Comparison of ENCODE assay signal across 12 mouse cellular contexts in the genomic region with DNA sequence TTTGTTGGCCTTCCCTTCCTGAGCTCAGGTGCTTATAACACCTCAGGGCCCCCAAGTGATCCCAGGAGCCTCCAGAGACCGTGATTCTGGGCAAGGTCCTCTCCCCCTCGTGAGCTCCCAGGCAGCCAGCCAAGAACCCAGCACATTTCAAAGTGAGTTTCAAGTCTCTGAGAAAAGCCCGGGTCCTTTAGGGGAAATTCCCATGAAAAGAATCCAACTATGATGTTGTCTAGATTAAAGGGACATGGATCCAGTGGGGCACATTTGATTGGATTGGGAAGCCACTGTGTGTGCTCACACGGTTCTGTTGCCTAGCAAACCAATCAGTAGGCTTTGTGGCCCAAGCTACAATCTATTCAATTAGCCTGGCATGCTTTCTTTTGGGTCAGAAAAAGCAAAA.
DNase-seq lines count a peak whose midpoint lies in the region; ATAC-seq lines count a peak whose summit lies in the region.
"Had no signal": no experiment of that assay in that cellular context is flagged by ENCODE, and none has a peak within 500 bp of the region (broad histone marks: within the 10 kb centered on the region; RNA-seq: fewer than 3 reads in every experiment).

No protein-coding gene starts in this region.

- no peak overlapping the region for H3K4me2 ChIP-seq in heart, embryonic 12.5 days
- H3K4me2 ChIP-seq in forebrain, embryonic 14.5 days (ENCODE audit: low read length) = no peak overlapping the region

- WGBS in heart, embryonic 12.5 days = 20% methylated on average over 4 of the region's 4 CpGs
- WGBS in forebrain, embryonic 14.5 days = 1% methylated on average over 4 of the region's 4 CpGs
- 28% methylated on average over 4 of the region's 4 CpGs for WGBS in limb, embryonic 10.5 days

- H3K27ac ChIP-seq in heart, embryonic 12.5 days (ENCODE audit: poor library complexity, severe bottlenecking) = no peak overlapping the region
- no peak overlapping the region for H3K27ac ChIP-seq in forebrain, embryonic 14.5 days (ENCODE audit: low read depth, low read length)
- peak overlapping the region; percentile 39; the same call in 1 of the 2 replicates for H3K27ac ChIP-seq in limb, embryonic 10.5 days

- H3K9me3 ChIP-seq in heart, embryonic 12.5 days (replicated peaks) = no peaks in the 10 kb centered on the region
- no peaks in the 10 kb centered on the region for H3K9me3 ChIP-seq in forebrain, embryonic 14.5 days (replicated peaks; ENCODE audit: control insufficient read depth, low read length)
- no peaks in the 10 kb centered on the region for H3K9me3 ChIP-seq in limb, embryonic 10.5 days (replicated peaks)

- no peak for ATAC-seq in heart, embryonic 12.5 days (ENCODE audit: insufficient number of reproducible peaks, low FRiP score)
- ATAC-seq in forebrain, embryonic 14.5 days = 0 out of 2 replicates have a peak, but pooled peaks have one; percentile 57
- ATAC-seq: liver, postnatal 0 days had no signal

- no peak overlapping the region for H3K9ac ChIP-seq in heart, embryonic 12.5 days
- H3K9ac ChIP-seq in forebrain, embryonic 14.5 days (ENCODE audit: low read length) = no peak overlapping the region
- H3K9ac ChIP-seq: liver, postnatal 0 days had no signal

- H3K4me1 ChIP-seq in heart, embryonic 12.5 days (replicated peaks) = no peaks in the 10 kb centered on the region; the same call in 1 of the 2 replicates
- H3K4me1 ChIP-seq in forebrain, embryonic 14.5 days (ENCODE audit: control insufficient read depth, insufficient read depth, low read length) = 0 out of 2 replicates have a peak, but pooled peaks cover 2% of the 10 kb centered on the region
- H3K4me1 ChIP-seq in limb, embryonic 10.5 days = peaks cover 49% of the 10 kb centered on the region

- H3K4me3 ChIP-seq in heart, embryonic 12.5 days = no peak overlapping the region
- no peak overlapping the region for H3K4me3 ChIP-seq in forebrain, embryonic 14.5 days (ENCODE audit: low read depth, low read length)
- no peak overlapping the region for H3K4me3 ChIP-seq in limb, embryonic 10.5 days
- H3K4me3 ChIP-seq: erythroblast, embryonic 14.5 days had no signal

- peak; percentile 25 for DNase-seq in heart, postnatal 4 days
- DNase-seq in lung, postnatal 14 days = peak; percentile 15
- DNase-seq in lung, postnatal 25 days (ENCODE audit: low spot score) = no peak
- peak; percentile 80 for DNase-seq in forebrain, embryonic 14.5 days (ENCODE audit: low spot score)
- no peak for DNase-seq in limb, embryonic 10.5 days (ENCODE audit: low spot score)
- no peak for DNase-seq in cerebellum, postnatal 36 days
- DNase-seq in adrenal gland, postnatal 10 days = no peak
- DNase-seq: B cell, adult 2 months; cerebellum, adult 8-10 months; liver, postnatal 0 days had no signal

- peaks cover 71% of the 10 kb centered on the region for H3K27me3 ChIP-seq in heart, embryonic 12.5 days (replicated peaks)
- H3K27me3 ChIP-seq in forebrain, embryonic 14.5 days (replicated peaks; ENCODE audit: control insufficient read depth, insufficient read depth, low read length) = peaks cover 7% of the 10 kb centered on the region; the same call in 1 of the 2 replicates
- peaks cover 99% of the 10 kb centered on the region for H3K27me3 ChIP-seq in limb, embryonic 10.5 days (ENCODE audit: low read depth, poor library complexity, severe bottlenecking)

- no peaks in the 10 kb centered on the region for H3K36me3 ChIP-seq in heart, embryonic 12.5 days
- H3K36me3 ChIP-seq in forebrain, embryonic 14.5 days (ENCODE audit: control insufficient read depth, insufficient read depth, low read length) = no peaks in the 10 kb centered on the region
- no peaks in the 10 kb centered on the region for H3K36me3 ChIP-seq in limb, embryonic 10.5 days

Comparison
In these comparisons a context has a peak if more than half of its experiments do, and no peak if none do; other contexts are left out.
1. DNase-seq: peak in heart, postnatal 4 days (single experiment), lung, postnatal 14 days (single experiment) and forebrain, embryonic 14.5 days (single experiment); none in lung, postnatal 25 days (single experiment), limb, embryonic 10.5 days (single experiment), cerebellum, postnatal 36 days (0 of 2) and adrenal gland, postnatal 10 days (single experiment).